Mouse (Mus musculus) embryonic facial prominence, embryonic 14.5 days (tissue): ENCODE data around the gene Dtx1. TPM values are rescaled to one million over a fixed set of nuclear protein-coding genes. Genes with fewer than 3 reads are reported as not detected.
A peak's percentile ranks its signal among the peaks of the same experiment; 100 is the strongest.

Experiments
- ATAC-seq: fragments of 200-750 bp; cut with Nextera tagmentation; 2 replicates; pipeline ENCODE4 v1.8.0; 2017; ENCODE audit warnings: low read depth, moderate number of reproducible peaks, moderate TSS enrichment
- DNase-seq: peaks from one replicate; pipeline ENCODE4 v3.0.0-alpha.2; 2015; ENCODE audit warnings: low spot score
- H3K27ac ChIP-seq: fragments of 300-500 bp; sonication (generic); replicated peaks from 2 replicates; pipeline ENCODE4 v1.5.1; 2014; ENCODE audit warnings: low read depth, mild to moderate bottlenecking, low read length, moderate library complexity
- H3K27me3 ChIP-seq: fragments of 300-500 bp; sonication (generic); replicated peaks from 2 replicates; pipeline ENCODE4 v1.6.1; 2014; ENCODE audit warnings: low read length; ENCODE audit not compliant: control insufficient read depth, insufficient read depth
- H3K36me3 ChIP-seq: fragments of 300-500 bp; sonication (generic); 2 replicates; pipeline ENCODE4 v1.6.1; 2014; ENCODE audit warnings: low read length, mixed read lengths; ENCODE audit not compliant: control insufficient read depth, insufficient read depth
- H3K4me1 ChIP-seq: fragments of 300-500 bp; sonication (generic); 2 replicates; pipeline ENCODE4 v1.6.1; 2014; ENCODE audit warnings: antibody characterized with exemption, low read length; ENCODE audit not compliant: control insufficient read depth, insufficient read depth
- H3K4me2 ChIP-seq: fragments of 300-500 bp; sonication (generic); 2 replicates; pipeline ENCODE4 v1.6.1; 2014; ENCODE audit warnings: low read depth, mild to moderate bottlenecking, low read length, moderate library complexity, mixed read lengths
- H3K4me3 ChIP-seq: fragments of 300-500 bp; sonication (generic); 2 replicates; pipeline ENCODE4 v1.5.1; 2014; ENCODE audit warnings: low read depth, mild to moderate bottlenecking, low read length
- H3K9ac ChIP-seq: fragments of 300-500 bp; sonication (generic); 2 replicates; pipeline ENCODE4 v1.6.1; 2014; ENCODE audit warnings: low read depth, mild to moderate bottlenecking, low read length, moderate library complexity, mixed read lengths
- H3K9me3 ChIP-seq: fragments of 300-500 bp; sonication (generic); 2 replicates; pipeline ENCODE4 v1.6.1; 2016; ENCODE audit warnings: low read length; ENCODE audit not compliant: control insufficient read depth
- WGBS: fragments of 180-500 bp; shearing (Covaris S2); extraction: QIAGEN DNeasy Blood & Tissue Kit; methylation state at CpG from one replicate; pipeline ENCODE4 v1.1.7; 2014; 5-methylcytosine and 5-hydroxymethylcytosine counted together
- polyA plus RNA-seq: library from polyadenylated mRNA; unstranded; fragments of >200 nt; fragmentation: Nextera tagmentation; extraction: Ambion mirVana; gene quantifications from 2 replicates; pipeline ENCODE4 v1.2.1, GENCODE M21; 2014

Dtx1 gene
- polyA plus RNA-seq, 1 experiment from 2014 or later: 3.4 TPM

- 76% methylated on average over 19 of the region's 19 CpGs for WGBS
- 0 out of 2 replicates have a peak, but pooled peaks cover 4% of the 10 kb centered on the region for H3K4me1 ChIP-seq
- peaks cover 4% of the 10 kb centered on the region; the same call in 1 of the 2 replicates for H3K36me3 ChIP-seq
- ATAC-seq: no peak
- H3K9ac ChIP-seq: no peak overlapping the region
- H3K27me3 ChIP-seq: peaks cover 55% of the 10 kb centered on the region
- no peak overlapping the region for H3K27ac ChIP-seq
- H3K4me3 ChIP-seq: no peak overlapping the region
- H3K4me2 ChIP-seq: no peak overlapping the region
- no peak for DNase-seq
- no peaks in the 10 kb centered on the region for H3K9me3 ChIP-seq
These were observed 19.7 kb downstream of the Dtx1 start for GRCm38 (mm10) chr5:120692034-120692433.

GRCm38 (mm10) chr5:120690417-120690816, 21.3 kb downstream of the Dtx1 start:
- 29% methylated on average over 4 of the region's 4 CpGs for WGBS
- H3K4me3 ChIP-seq: no peak overlapping the region
- H3K27ac ChIP-seq: no peak overlapping the region
- 0 out of 2 replicates have a peak, but pooled peaks cover 4% of the 10 kb centered on the region for H3K4me1 ChIP-seq
- H3K27me3 ChIP-seq: peaks cover 40% of the 10 kb centered on the region
- peaks cover 4% of the 10 kb centered on the region; the same call in 1 of the 2 replicates for H3K36me3 ChIP-seq
- ATAC-seq (peak; percentile 26; the same call in 1 of the 2 replicates), DNase-seq (no peak)
- no peak overlapping the region for H3K4me2 ChIP-seq
- H3K9me3 ChIP-seq: no peaks in the 10 kb centered on the region
- no peak overlapping the region for H3K9ac ChIP-seq

GRCm38 (mm10) chr5:120688434-120688833, 23.3 kb downstream of the Dtx1 start:
- DNase-seq (no peak), ATAC-seq (no peak)
- H3K4me2 ChIP-seq: no peak overlapping the region
- no peaks in the 10 kb centered on the region for H3K36me3 ChIP-seq
- H3K27me3 ChIP-seq: peaks cover 27% of the 10 kb centered on the region
- WGBS: 33% methylated on average over 4 of the region's 4 CpGs
- H3K4me3 ChIP-seq: no peak overlapping the region
- H3K4me1 ChIP-seq: no peaks in the 10 kb centered on the region
- no peak overlapping the region for H3K27ac ChIP-seq
- no peak overlapping the region for H3K9ac ChIP-seq
- H3K9me3 ChIP-seq: no peaks in the 10 kb centered on the region

GRCm38 (mm10) chr5:120687897-120688296, 23.8 kb downstream of the Dtx1 start:
- no peak for DNase-seq
- Histone ChIP-seq H3K9ac (no peak overlapping the region), H3K4me3 (no peak overlapping the region), H3K36me3 (no peaks in the 10 kb centered on the region), H3K4me1 (no peaks in the 10 kb centered on the region), H3K9me3 (no peaks in the 10 kb centered on the region), H3K4me2 (no peak overlapping the region), H3K27me3 (peaks cover 28% of the 10 kb centered on the region), H3K27ac (no peak overlapping the region)
- no peak for ATAC-seq
- 92% methylated on average over 5 of the region's 5 CpGs for WGBS

- ATAC-seq: no peak
- WGBS: 80% methylated on average over 3 of the region's 3 CpGs
These were observed 24.3 kb downstream of the Dtx1 start for GRCm38 (mm10) chr5:120687484-120687851.

GRCm38 (mm10) chr5:120686749-120687483, 24.8 kb downstream of the Dtx1 start:
- Histone ChIP-seq H3K4me2 (no peak overlapping the region), H3K36me3 (no peaks in the 10 kb centered on the region), H3K27me3 (peaks cover 29% of the 10 kb centered on the region), H3K27ac (no peak overlapping the region), H3K4me1 (no peaks in the 10 kb centered on the region), H3K4me3 (no peak overlapping the region), H3K9me3 (no peaks in the 10 kb centered on the region), H3K9ac (no peak overlapping the region)
- ATAC-seq (no peak), DNase-seq (no peak)
- 83% methylated on average over 6 of the region's 6 CpGs for WGBS

More at GRCm38 (mm10) chr5:120687484-120687851, 24.3 kb downstream of the Dtx1 start:
- H3K4me3 ChIP-seq: no peak overlapping the region
- no peak overlapping the region for H3K9ac ChIP-seq
- H3K27ac ChIP-seq: no peak overlapping the region
- H3K9me3 ChIP-seq: no peaks in the 10 kb centered on the region
- H3K4me2 ChIP-seq: no peak overlapping the region
- H3K4me1 ChIP-seq: no peaks in the 10 kb centered on the region
- no peaks in the 10 kb centered on the region for H3K36me3 ChIP-seq
- peaks cover 28% of the 10 kb centered on the region for H3K27me3 ChIP-seq
- DNase-seq: no peak

- no peak for DNase-seq
- Histone ChIP-seq H3K4me1 (peaks cover 3% of the 10 kb centered on the region), H3K27me3 (peaks cover 25% of the 10 kb centered on the region), H3K36me3 (no peaks in the 10 kb centered on the region), H3K27ac (no peak overlapping the region), H3K4me2 (no peak overlapping the region), H3K4me3 (no peak overlapping the region), H3K9me3 (no peaks in the 10 kb centered on the region), H3K9ac (no peak overlapping the region)
- ATAC-seq: no peak
- WGBS: 75% methylated on average over 7 of the region's 8 CpGs
These were observed 26.0 kb downstream of the Dtx1 start for GRCm38 (mm10) chr5:120685678-120686077.

GRCm38 (mm10) chr5:120682982-120683771, 28.6 kb downstream of the Dtx1 start:
- no peak overlapping the region for H3K27ac ChIP-seq
- ATAC-seq: no peak
- no peak overlapping the region for H3K9ac ChIP-seq
- H3K4me1 ChIP-seq: peaks cover 7% of the 10 kb centered on the region
- peaks cover 25% of the 10 kb centered on the region for H3K27me3 ChIP-seq
- DNase-seq: no peak
- H3K4me3 ChIP-seq: no peak overlapping the region
- WGBS: 11% methylated on average over 20 of the region's 24 CpGs
- H3K36me3 ChIP-seq: no peaks in the 10 kb centered on the region
- H3K4me2 ChIP-seq: no peak overlapping the region
- no peaks in the 10 kb centered on the region for H3K9me3 ChIP-seq
